Mouse (Mus musculus): Measurements from ENCODE around the gene Sec14l1.

Gene Sec14l1

GRCm38 (mm10) chr11:117154088-117154815 lies 39.3 kb downstream of the Sec14l1 start:
- no peak for DNase-seq (ENCODE audit: low spot score)

DNA sequence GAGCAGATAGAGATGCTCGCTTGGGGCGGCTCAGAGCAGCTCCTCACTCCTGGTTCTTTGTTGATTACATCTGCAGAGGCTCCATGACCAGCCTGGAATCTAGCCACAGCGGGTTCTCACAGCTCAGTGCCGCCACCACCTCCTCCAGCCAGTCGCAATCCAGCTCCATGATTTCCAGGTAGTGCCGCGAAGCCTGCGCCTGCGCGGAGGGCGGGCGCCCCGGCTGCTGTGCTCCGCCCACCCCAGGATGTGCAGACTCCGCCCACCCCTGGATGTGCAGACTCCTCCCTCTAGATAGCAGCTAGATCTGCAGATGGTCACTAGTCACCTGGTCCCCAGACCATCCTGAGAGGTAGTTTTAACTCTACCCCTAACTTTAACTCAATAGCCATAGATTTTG lies 41.8 kb downstream of the Sec14l1 start:
- no peak for DNase-seq (ENCODE audit: low spot score)

GRCm38 (mm10) chr11:117158343-117158742 lies 43.4 kb downstream of the Sec14l1 start:
- no peak for DNase-seq (ENCODE audit: low spot score)

DNA sequence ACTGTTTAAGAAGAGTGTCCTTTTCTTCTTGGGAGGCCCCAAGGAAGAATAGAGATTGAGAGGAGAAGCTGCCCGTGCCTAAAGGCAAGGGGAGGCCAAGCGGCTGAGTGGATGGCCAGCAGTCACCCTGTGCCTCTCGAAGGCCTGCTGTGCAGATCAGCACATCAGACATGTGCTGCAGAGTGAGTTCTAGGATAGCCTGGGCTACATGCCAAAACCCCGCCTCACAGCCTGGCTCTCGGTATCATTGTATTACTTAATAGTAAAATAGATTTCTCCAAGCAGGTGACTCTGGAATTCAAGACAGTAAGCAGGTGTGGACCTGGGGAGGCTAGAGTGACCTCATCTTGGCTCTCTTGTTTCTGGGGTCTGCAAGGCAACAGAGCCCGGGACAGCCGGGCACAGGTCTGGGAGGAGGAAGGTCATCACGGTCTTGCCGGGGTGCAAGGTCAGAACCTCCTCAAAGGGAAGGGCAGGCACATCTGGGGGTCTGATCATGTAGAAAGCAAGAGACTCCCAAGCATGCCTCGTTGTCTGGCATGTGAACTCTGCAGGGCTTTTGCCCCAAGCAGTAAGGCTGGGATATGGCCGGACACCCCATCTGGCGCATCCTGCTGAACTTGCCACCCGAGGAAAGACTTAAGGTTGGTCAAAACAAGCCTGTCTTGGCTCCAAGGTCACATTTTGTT lies 44.4 kb downstream of the Sec14l1 start:
- no peak for DNase-seq (ENCODE audit: low spot score)

GRCm38 (mm10) chr11:117159946-117160307 lies 45.0 kb downstream of the Sec14l1 start:
- DNase-seq (ENCODE audit: low spot score): no peak

GRCm38 (mm10) chr11:117160791-117161190 lies 45.8 kb downstream of the Sec14l1 start:
- no peak for DNase-seq (ENCODE audit: low spot score)

GRCm38 (mm10) chr11:117161574-117161973 lies 46.6 kb downstream of the Sec14l1 start:
- DNase-seq (ENCODE audit: low spot score): no peak

GRCm38 (mm10) chr11:117163098-117163497 lies 48.1 kb downstream of the Sec14l1 start:
- DNase-seq (ENCODE audit: low spot score): no peak

- DNase-seq (ENCODE audit: low spot score): no peak
These were observed 48.8 kb downstream of the Sec14l1 start for GRCm38 (mm10) chr11:117163771-117164170.

DNA sequence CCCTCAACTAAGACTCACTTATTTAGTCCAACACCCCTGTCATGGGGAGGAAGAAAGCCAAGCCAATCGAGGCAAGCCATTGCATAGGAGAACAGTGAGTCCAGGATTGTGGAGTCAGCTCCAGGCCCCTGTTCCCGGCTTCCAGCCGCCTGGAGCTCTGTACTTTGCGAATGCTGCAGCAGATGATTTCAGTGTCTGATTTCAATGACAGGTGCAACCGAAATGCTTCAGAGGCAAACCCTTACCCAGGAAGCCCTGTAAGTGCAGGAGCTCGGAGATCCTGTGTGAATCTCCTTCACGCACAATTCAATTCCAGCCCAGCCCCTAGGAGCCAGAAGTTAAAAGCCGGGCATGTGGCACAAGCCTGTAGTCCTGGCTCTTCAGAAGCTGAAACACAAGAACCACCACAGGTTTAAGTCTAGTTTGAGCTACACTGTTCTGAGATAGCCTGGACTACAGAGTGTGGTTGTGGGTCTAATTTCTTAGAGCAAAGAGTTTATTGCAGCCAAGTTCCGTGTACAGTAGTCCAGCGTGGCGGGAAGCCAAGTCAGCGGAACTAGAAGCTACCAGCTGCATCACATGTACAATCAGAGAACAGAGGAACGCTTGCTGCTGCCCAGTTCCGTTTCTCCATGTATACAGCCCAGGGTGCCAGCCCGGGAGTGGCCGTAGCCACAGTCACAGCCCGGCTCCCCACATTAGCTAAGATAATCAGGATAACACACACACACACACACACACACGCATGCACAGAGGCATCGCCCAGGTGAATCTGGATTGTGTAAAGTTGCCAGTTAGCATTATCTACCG lies 53.5 kb downstream of the Sec14l1 start:
- DNase-seq (ENCODE audit: low spot score): peak; percentile 62

DNA sequence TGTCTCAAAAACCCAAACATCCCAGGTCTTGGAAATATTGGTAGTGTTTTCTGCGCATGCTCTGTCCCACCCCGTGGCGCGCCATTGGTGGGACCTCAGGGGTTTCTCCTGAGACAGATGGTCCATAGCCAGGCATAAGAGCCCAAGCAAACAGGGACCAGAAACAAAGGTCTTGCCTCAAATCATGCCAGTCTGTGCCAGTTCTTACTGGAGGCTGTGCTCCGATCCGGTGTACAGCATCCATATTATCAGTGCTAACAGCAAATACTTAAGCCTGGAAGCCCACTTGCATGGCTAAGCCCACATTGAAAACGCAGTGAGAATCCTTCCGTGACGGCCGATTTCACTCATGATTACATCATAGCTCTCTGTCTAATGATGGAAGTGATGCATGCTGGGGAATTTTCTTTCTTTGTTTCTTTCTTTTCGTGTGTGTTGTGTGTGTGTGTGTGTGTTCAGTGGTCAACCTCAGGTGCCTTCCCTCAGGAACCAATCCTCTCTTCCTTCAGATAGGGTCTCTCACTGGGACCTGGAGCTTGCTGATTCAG lies 54.2 kb downstream of the Sec14l1 start:
- DNase-seq (ENCODE audit: low spot score): no peak

GRCm38 (mm10) chr11:117169801-117170565 lies 55.0 kb downstream of the Sec14l1 start:
- DNase-seq (ENCODE audit: low spot score): no peak

- no peak for DNase-seq (ENCODE audit: low spot score)
These were observed 59.3 kb downstream of the Sec14l1 start for GRCm38 (mm10) chr11:117174098-117174892.

GRCm38 (mm10) chr11:117174924-117175323 lies 60.0 kb downstream of the Sec14l1 start:
- DNase-seq (ENCODE audit: low spot score): peak; percentile 62

- DNase-seq (ENCODE audit: low spot score): no peak
These were observed 60.5 kb downstream of the Sec14l1 start for GRCm38 (mm10) chr11:117175472-117175871.

- DNase-seq (ENCODE audit: low spot score): no peak
These were observed 61.3 kb downstream of the Sec14l1 start for GRCm38 (mm10) chr11:117176304-117176703.

DNA sequence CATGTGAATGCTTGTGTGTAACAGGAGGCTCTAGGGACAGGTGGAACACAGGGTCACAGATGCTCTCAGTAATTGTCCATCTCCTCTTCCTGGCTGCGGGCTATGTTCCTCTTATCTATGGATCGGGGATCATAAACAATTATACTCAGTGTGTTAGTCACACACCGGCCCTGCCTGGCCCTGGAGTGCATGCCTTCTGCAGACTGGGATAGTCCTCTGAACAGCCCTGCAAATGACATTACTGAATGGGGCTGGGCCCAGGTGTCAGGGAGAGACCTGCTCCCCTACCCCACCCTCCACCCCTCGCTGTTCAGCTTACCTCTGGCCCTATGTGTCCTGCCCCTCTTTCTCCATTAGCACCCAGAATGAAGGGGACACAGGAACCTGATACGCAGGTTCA lies 61.9 kb downstream of the Sec14l1 start:
- DNase-seq (ENCODE audit: low spot score): no peak

- peak; percentile 94 for DNase-seq (ENCODE audit: low spot score)
These were observed 62.5 kb downstream of the Sec14l1 start for GRCm38 (mm10) chr11:117177303-117177979.

DNA sequence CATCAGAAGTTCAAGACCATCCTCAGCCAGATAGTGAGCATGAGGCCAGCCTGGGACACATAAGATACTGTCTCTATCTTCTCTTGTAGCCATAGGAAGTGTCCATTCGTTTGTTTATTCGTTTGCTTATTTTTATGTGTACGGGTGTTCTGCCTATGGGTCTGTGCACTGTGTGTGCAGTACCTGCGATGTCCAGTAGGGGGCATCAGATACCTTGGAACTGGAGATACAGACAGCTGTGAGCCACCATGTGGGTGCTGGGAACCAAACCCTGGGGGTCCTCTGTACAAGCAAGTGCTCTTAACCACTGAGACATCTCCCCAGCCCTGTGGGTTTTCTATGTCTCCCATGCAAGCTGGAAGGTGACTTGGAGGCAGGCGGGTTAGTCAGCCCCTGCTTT lies 64.9 kb downstream of the Sec14l1 start:
- no peak for DNase-seq (ENCODE audit: low spot score)

DNA sequence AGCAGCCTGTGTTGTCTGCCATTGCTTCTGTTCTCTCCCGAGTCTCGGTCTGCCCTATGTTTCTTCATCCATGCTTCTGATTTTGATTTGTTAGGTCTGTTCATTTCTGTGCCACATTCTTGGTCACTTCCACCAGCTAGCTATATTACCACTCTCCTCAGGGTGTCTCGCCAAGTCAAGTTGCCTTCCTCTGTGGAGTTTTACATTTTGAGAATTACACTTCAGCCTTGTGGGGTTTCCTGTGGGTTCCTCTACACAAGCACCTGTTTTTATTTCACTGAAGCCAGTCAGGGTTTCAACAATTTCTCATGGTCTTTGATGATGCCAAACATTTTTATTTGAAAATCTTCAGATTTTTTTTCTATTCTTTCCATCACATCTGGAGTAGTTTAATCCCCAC lies 67.8 kb downstream of the Sec14l1 start:
- DNase-seq (ENCODE audit: low spot score): no peak

All from urinary bladder, postnatal 14 days (tissue).